Mouse (Mus musculus) monocyte, adult 5-6 weeks (primary cell): ENCODE data around the gene Fastkd2. TPM values are rescaled to one million over a fixed set of nuclear protein-coding genes. Genes with fewer than 3 reads are reported as not detected.

ENCODE experiments used
- ATAC-seq: fragments of 153-309, 156-312 bp; replicated peaks from 2 replicates; pipeline ENCODE4 v1.8.0; 2017; ENCODE audit warnings: mild to moderate bottlenecking; ENCODE audit not compliant: low TSS enrichment, insufficient number of reproducible peaks, severe bottlenecking, poor library complexity, low FRiP score
- total RNA-seq: library from RNA; stranded (forward); fragments of 200-1000, 200-491, 200-594 nt; gene quantifications from 3 replicates; pipeline ENCODE4 v1.2.3, GENCODE M21; 2017

The Fastkd2 gene
- total RNA-seq, result 12.6 to 16.5 TPM (median 16.2 TPM) in 3 replicates

- ATAC-seq, result peak; percentile 99
Observed at GRCm38 (mm10) chr1:63730240-63730771, at the start of gene Fastkd2, which contains the start of gene Mdh1b. Gene Fastkd2, plus strand, starts transcription at chr1:63730614. Gene Mdh1b, minus strand, starts transcription at chr1:63730318.

GRCm38 (mm10) chr1:63686827-63687226 is 43.6 kb upstream of the Fastkd2 start, which contains the start of gene Dytn:
Gene Dytn, minus strand, starts transcription at chr1:63686927.
- no peak for ATAC-seq

- no peak for ATAC-seq
Observed at GRCm38 (mm10) chr1:63696861-63697260, 33.6 kb upstream of the Fastkd2 start.

- no peak for ATAC-seq
Observed at GRCm38 (mm10) chr1:63705733-63706132, 24.7 kb upstream of the Fastkd2 start.

GRCm38 (mm10) chr1:63708876-63709275 is 21.5 kb upstream of the Fastkd2 start:
- no peak for ATAC-seq

GRCm38 (mm10) chr1:63720161-63720560 is 10.3 kb upstream of the Fastkd2 start:
- ATAC-seq, result no peak

- ATAC-seq, result no peak
Observed at GRCm38 (mm10) chr1:63729796-63730195, 618 bp upstream of the Fastkd2 start.

GRCm38 (mm10) chr1:63756005-63756404 is 25.6 kb downstream of the Fastkd2 start:
- ATAC-seq, result no peak

- ATAC-seq, result no peak
Observed at GRCm38 (mm10) chr1:63763212-63763694, 32.8 kb downstream of the Fastkd2 start.

- ATAC-seq, result no peak
Observed at GRCm38 (mm10) chr1:63763881-63764386, 33.5 kb downstream of the Fastkd2 start.

- no peak for ATAC-seq
Observed at GRCm38 (mm10) chr1:63764395-63764794, 34.0 kb downstream of the Fastkd2 start.

- ATAC-seq, result no peak
Observed at GRCm38 (mm10) chr1:63768112-63768511, 37.7 kb downstream of the Fastkd2 start.

GRCm38 (mm10) chr1:63769167-63769566 is 38.8 kb downstream of the Fastkd2 start, which contains the start of gene 4933402D24Rik:
Gene 4933402D24Rik, minus strand, starts transcription at chr1:63769267.
- no peak for ATAC-seq

- ATAC-seq, result no peak
Observed at GRCm38 (mm10) chr1:63770309-63770708, 39.9 kb downstream of the Fastkd2 start.

GRCm38 (mm10) chr1:63776396-63776795 is 46.0 kb downstream of the Fastkd2 start:
- no peak for ATAC-seq

GRCm38 (mm10) chr1:63776902-63777630 is 46.7 kb downstream of the Fastkd2 start:
- no peak for ATAC-seq

- ATAC-seq, result no peak
Observed at GRCm38 (mm10) chr1:63794326-63794725, 63.9 kb downstream of the Fastkd2 start.
